Mouse (Mus musculus) brain, embryonic 14.5 days (tissue): ENCODE results near the gene 2900011O08Rik.

ENCODE experiments used
- CTCF ChIP-seq: fragments of 200-500 bp; IDR thresholded peaks from 2 replicates; pipeline ENCODE4 v1.5.1; 2012; ENCODE audit warnings: inconsistent platforms, mild to moderate bottlenecking, moderate library complexity, borderline replicate concordance; ENCODE audit not compliant: insufficient read depth, insufficient read length; ENCODE audit errors: extremely low read depth
- POLR2A ChIP-seq: fragments of 200-500 bp; IDR thresholded peaks from 2 replicates; pipeline ENCODE4 v1.6.1; 2012; ENCODE audit warnings: mild to moderate bottlenecking, inconsistent platforms, borderline replicate concordance; ENCODE audit not compliant: poor library complexity, insufficient read depth, insufficient read length, severe bottlenecking; ENCODE audit errors: extremely low read depth

DNA sequence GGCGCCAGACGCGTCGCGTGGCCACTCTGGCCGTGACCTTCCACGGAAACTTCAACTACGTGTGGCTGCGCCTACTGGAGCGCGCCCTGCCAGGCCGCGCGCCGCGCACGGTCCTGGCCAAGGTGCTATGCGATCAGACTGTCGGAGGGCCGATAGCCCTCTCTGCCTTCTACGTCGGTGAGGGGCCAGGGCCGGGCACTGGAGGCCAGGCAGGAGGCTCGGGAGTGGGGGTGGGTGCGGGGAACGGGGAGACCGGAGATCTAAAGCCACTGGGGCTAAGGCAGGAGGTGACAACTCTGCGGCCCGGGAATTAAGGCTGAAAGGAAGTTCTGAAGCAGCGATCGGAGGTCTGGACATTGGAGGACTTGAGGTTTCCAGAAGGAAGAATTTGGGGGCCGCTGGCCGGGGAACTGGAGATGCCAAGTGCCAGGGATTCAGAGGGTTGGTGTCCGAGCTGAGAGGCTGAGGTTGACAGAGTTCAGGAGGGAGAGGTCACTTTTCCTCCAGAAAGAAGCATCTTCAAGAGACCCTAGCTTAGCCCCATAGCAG lies 45.5 kb upstream of the 2900011O08Rik start:
- TF ChIP-seq POLR2A (no peak), CTCF (no peak)
